Comparison of ENCODE assay signal across 24 mouse cellular contexts in the genomic region with DNA sequence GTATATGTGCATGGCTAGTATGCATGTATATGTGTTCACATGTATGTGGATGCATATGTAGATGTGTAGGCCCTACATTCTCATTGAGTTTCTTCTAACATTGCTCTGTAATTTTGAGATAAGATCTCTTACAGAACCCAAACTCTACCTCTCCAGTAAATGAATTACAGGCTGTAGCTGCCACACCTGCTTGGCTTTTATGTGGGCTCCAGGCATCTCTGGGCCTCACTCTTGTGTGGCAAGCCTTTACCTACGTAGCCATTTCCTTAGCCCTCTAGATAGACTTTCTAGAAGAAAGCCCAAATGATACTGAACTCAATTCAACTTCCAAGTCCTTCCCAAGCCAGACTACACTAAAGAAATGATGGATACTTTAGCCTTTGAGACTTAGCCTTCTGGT. TPM values are rescaled to one million over a fixed set of nuclear protein-coding genes. Genes with fewer than 3 reads are reported as not detected.
DNase-seq lines count a peak whose midpoint lies in the region; ATAC-seq and TF ChIP-seq lines count a peak whose summit lies in the region.
"Had no signal": no experiment of that assay in that cellular context is flagged by ENCODE, and none has a peak within 500 bp of the region (broad histone marks: within the 10 kb centered on the region; RNA-seq: fewer than 3 reads in every experiment).

No protein-coding gene starts in this region.

- 0 out of 2 replicates have a peak, but pooled peaks cover 3% of the 10 kb centered on the region for H3K4me1 ChIP-seq in kidney, embryonic 15.5 days
- H3K4me1 ChIP-seq in thymus, adult 2 months (replicated peaks; ENCODE audit: control insufficient read depth, insufficient read depth, low read length): peaks cover 24% of the 10 kb centered on the region
- H3K4me1 ChIP-seq: embryonic facial prominence, embryonic 15.5 days; limb, embryonic 12.5 days had no signal

- 74% methylated on average over 1 of the region's 1 CpGs for WGBS in kidney, embryonic 15.5 days
- WGBS in thymus, adult 2 months: 16% methylated on average over 1 of the region's 1 CpGs

- no peak overlapping the region for H3K4me3 ChIP-seq in kidney, embryonic 15.5 days (replicated peaks)
- no peak overlapping the region for H3K4me3 ChIP-seq in thymus, adult 2 months (ENCODE audit: control insufficient read depth, insufficient read depth, low read length)
- H3K4me3 ChIP-seq in layer of hippocampus, adult 2 months: no peak overlapping the region
- H3K4me3 ChIP-seq: embryonic facial prominence, embryonic 15.5 days; limb, embryonic 12.5 days; midbrain, embryonic 10.5 days; myocyte had no signal

- no peak overlapping the region for H3K9ac ChIP-seq in kidney, embryonic 15.5 days
- H3K9ac ChIP-seq: embryonic facial prominence, embryonic 15.5 days; hindbrain, embryonic 14.5 days; limb, embryonic 12.5 days; liver, postnatal 0 days had no signal

- DNase-seq in kidney, postnatal 14 days: no peak
- DNase-seq in thymus, adult 2 months: peak; percentile 41
- DNase-seq in thymus, postnatal 4 days: peak; percentile 53
- DNase-seq in layer of hippocampus, adult 2 months (ENCODE audit: low spot score in 2 of 2): no peak
- DNase-seq in urinary bladder, postnatal 4 days (ENCODE audit: low spot score in 2 of 2): no peak
- no peak for DNase-seq in adrenal gland, adult 2 months
- DNase-seq: adrenal gland, postnatal 36 days; cerebellum, adult 9-10 months; kidney, postnatal 25 days; liver, postnatal 0 days; right cerebral cortex, adult 18-20 months had no signal

- TF ChIP-seq CTCF in thymus, adult 2 months (IDR thresholded peaks at IDR 0.05; ENCODE audit: borderline replicate concordance, control insufficient read depth, extremely low read depth, insufficient read depth, low read length, poor library complexity): no peak
- no peak for TF ChIP-seq CTCF in layer of hippocampus, adult 2 months (conservative IDR thresholded peaks at IDR 0.05)

- peak overlapping the region; percentile 51; the same call in 1 of the 2 replicates for H3K27ac ChIP-seq in kidney, embryonic 15.5 days
- no peak overlapping the region for H3K27ac ChIP-seq in thymus, adult 2 months (ENCODE audit: control insufficient read depth, insufficient read depth, low read length)
- no peak overlapping the region for H3K27ac ChIP-seq in layer of hippocampus, adult 2 months
- H3K27ac ChIP-seq: embryonic facial prominence, embryonic 15.5 days; hindbrain, embryonic 14.5 days; limb, embryonic 12.5 days; midbrain, embryonic 10.5 days; stomach, postnatal 0 days had no signal

- H3K27me3 ChIP-seq in kidney, embryonic 15.5 days: no peaks in the 10 kb centered on the region
- no peaks in the 10 kb centered on the region for H3K27me3 ChIP-seq in thymus, adult 2 months (ENCODE audit: control insufficient read depth, insufficient read depth, low read length)
- H3K27me3 ChIP-seq: embryonic facial prominence, embryonic 15.5 days; limb, embryonic 12.5 days had no signal

- no peaks in the 10 kb centered on the region for H3K9me3 ChIP-seq in kidney, embryonic 15.5 days (replicated peaks)
- H3K9me3 ChIP-seq: embryonic facial prominence, embryonic 15.5 days; limb, embryonic 12.5 days; midbrain, embryonic 10.5 days had no signal

- H3K4me2 ChIP-seq in kidney, embryonic 15.5 days: no peak overlapping the region
- H3K4me2 ChIP-seq: embryonic facial prominence, embryonic 15.5 days; hindbrain, embryonic 14.5 days; limb, embryonic 12.5 days; liver, embryonic 11.5 days had no signal

- no peak for TF ChIP-seq POLR2A in thymus, adult 2 months (IDR thresholded peaks at IDR 0.05; ENCODE audit: control insufficient read depth, extremely low read depth, insufficient read depth, low read length, poor library complexity)

- peaks cover 6% of the 10 kb centered on the region for H3K36me3 ChIP-seq in kidney, embryonic 15.5 days
- H3K36me3 ChIP-seq in thymus, adult 2 months (ENCODE audit: control insufficient read depth, insufficient read depth, low read length): no peaks in the 10 kb centered on the region

- no peak for ATAC-seq in kidney, embryonic 15.5 days (replicated peaks; ENCODE audit: low FRiP score)
- peak; percentile 77 for ATAC-seq in activated CD4-positive, CD25-positive, alpha-beta regulatory T cell, adult 4 months
- ATAC-seq: forebrain, embryonic 14.5 days; intestine, embryonic 16.5 days; liver, postnatal 0 days; lung, postnatal 0 days; midbrain, embryonic 16.5 days had no signal

RNA-seq across cellular contexts. Expression of a gene that starts 7.4 kb away (rescaled TPM):
- 37.8 and 41.7 TPM in 2 replicates for polyA plus RNA-seq in kidney, embryonic 15.5 days (2015; fragmentation: Nextera tagmentation; extraction: Ambion mirVana)
- 10 to 100 TPM; 56.8 to 60.5 TPM for polyA plus RNA-seq in activated CD4-positive, CD25-positive, alpha-beta regulatory T cell, adult 4 months (2017; shearing (Covaris generic))
- 52.2 and 52.9 TPM in 2 replicates for polyA plus RNA-seq in thymus, adult 2 months (2012; rRNA removed)
- 100 to 1,000 TPM; 155 TPM for total RNA-seq in layer of hippocampus, adult 2 months (2021)
- 10 to 100 TPM; 60.7 to 74.1 TPM for total RNA-seq in adrenal gland, adult 2 months (2021)
- 32.8 and 46.3 TPM in 2 replicates for polyA plus RNA-seq in adrenal gland, adult 2 months (2012; rRNA removed)

RNA-seq across cellular contexts. Expression of a gene that starts 28.6 kb away (rescaled TPM):
- polyA plus RNA-seq in kidney, embryonic 15.5 days (2015; fragmentation: Nextera tagmentation; extraction: Ambion mirVana): 138 and 149 TPM in 2 replicates
- 10 to 100 TPM; 66.8 to 77.4 TPM for polyA plus RNA-seq in activated CD4-positive, CD25-positive, alpha-beta regulatory T cell, adult 4 months (2017; shearing (Covaris generic))
- polyA plus RNA-seq in thymus, adult 2 months (2012; rRNA removed): 12.3 and 12.9 TPM in 2 replicates
- 10 to 100 TPM; 15.4 to 16.5 TPM for total RNA-seq in layer of hippocampus, adult 2 months (2021)
- 10 to 100 TPM; 27.5 to 28.1 TPM for total RNA-seq in adrenal gland, adult 2 months (2021)
- polyA plus RNA-seq in adrenal gland, adult 2 months (2012; rRNA removed): 0.62 and 0.66 TPM in 2 replicates

Comparison
In these comparisons a context has a peak if more than half of its experiments do, and no peak if none do; other contexts are left out.
1. DNase-seq: peak in thymus, adult 2 months (single experiment) and thymus, postnatal 4 days (single experiment); none in kidney, postnatal 14 days (single experiment), layer of hippocampus, adult 2 months (0 of 2), urinary bladder, postnatal 4 days (0 of 2) and adrenal gland, adult 2 months (single experiment).